Mouse (Mus musculus): ENCODE measurements around the gene Olfr1076.
"Not testable (repeated sequence)": the region's sequence is repeated elsewhere in the genome, so short reads cannot be mapped to it uniquely, and the experiment has no call there.

The Olfr1076 gene

GRCm38 (mm10) chr2:86508161-86508560 lies at the start of gene Olfr1076:
TSS of gene Olfr1076 (plus strand) at chr2:86508461.
- DNase-seq (ENCODE audit: low read depth, low spot score), result no peak

- no peak for DNase-seq (ENCODE audit: low read depth, low spot score)
Measured at GRCm38 (mm10) chr2:86460434-86460833, 47.8 kb upstream of the Olfr1076 start.

DNA sequence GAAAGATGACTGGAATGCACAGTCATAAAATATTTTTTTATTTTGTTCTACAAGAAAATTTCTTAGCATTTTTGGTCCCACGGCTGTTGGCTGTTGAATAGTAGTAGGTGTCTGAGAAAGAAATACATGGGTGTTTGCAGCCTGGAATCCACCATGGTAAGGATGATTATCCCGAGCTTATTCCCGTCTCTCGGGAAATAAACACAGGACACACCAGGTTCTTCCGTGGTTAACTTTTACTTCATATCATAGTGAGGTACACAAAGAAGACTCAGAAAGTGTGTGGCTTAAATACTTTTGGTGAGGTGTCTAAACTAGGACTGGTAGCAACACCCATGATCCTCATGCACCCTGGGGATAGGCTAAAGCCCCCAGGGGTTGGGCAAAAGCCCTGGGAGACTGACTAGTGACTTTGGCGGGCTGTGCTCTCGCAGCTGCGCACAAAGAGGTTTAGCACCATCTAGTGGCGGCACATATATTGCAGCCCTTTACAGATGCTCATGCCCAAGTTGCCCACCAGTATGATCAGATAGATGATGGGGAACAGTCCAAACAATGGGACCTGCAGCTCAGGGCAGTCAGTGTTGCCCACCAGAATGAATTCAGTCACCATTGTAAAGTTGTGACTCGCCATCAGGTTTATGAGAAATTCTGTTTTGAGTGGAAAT lies 43.7 kb upstream of the Olfr1076 start:
- no peak for DNase-seq (ENCODE audit: low read depth, low spot score)

DNA sequence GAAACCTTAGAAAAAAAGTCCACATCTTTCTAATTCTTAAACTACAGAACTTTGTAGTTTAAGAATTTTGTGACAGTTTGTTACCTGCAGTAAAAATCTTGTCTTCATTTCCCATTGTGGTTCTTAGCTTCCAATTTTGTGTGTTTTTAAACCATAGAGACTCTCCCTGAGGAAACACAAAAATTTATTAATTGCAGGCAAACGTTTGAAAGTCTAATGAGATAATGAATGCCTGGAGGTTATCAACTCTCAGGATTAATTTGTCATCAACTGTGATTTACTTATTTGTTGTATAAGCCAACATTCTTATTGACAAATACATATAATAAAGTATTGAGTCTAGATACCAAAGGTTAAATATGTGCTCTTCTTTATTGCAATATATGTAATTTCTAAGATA lies 21.0 kb upstream of the Olfr1076 start, which contains the start of gene Olfr228:
TSS of gene Olfr228 (minus strand) at position 101 of the 400 bp plus-strand sequence.
- DNase-seq (ENCODE audit: low read depth, low spot score), result no peak

GRCm38 (mm10) chr2:86530991-86531390 lies 22.7 kb downstream of the Olfr1076 start:
- no peak for DNase-seq (ENCODE audit: low read depth, low spot score)

- DNase-seq (ENCODE audit: low read depth, low spot score), result no peak
Measured at GRCm38 (mm10) chr2:86542380-86542779, 34.1 kb downstream of the Olfr1076 start, which contains the start of gene Olfr1079. TSS of gene Olfr1079 (minus strand) at chr2:86542480.

GRCm38 (mm10) chr2:86558135-86558534 lies 49.9 kb downstream of the Olfr1076 start, which contains the start of gene Olfr1080:
TSS of gene Olfr1080 (minus strand) at chr2:86558235.
- not testable (repeated sequence) for DNase-seq (ENCODE audit: low read depth, low spot score)
